Mouse (Mus musculus) cortical plate, adult 2 months (tissue): ENCODE data around the gene Tex36. TPM values are rescaled to one million over a fixed set of nuclear protein-coding genes. Genes with fewer than 3 reads are reported as not detected.
A peak's percentile ranks its signal among the peaks of the same experiment; 100 is the strongest.

Experiments used
- H3K27ac ChIP-seq: fragments of 200-500 bp; 2 replicates; pipeline ENCODE4 v1.5.1; 2012; ENCODE audit warnings: low read length, control low read depth, inconsistent platforms; ENCODE audit not compliant: insufficient read depth
- H3K4me1 ChIP-seq: fragments of 200-500 bp; 2 replicates; pipeline ENCODE4 v1.6.1; 2011; ENCODE audit warnings: low read length; ENCODE audit not compliant: control insufficient read depth, insufficient read depth
- H3K4me3 ChIP-seq: fragments of 200-500 bp; 2 replicates; pipeline ENCODE4 v1.5.1; 2011; ENCODE audit warnings: mild to moderate bottlenecking, low read length, control low read depth; ENCODE audit not compliant: insufficient read depth
- CTCF ChIP-seq: fragments of 200-500 bp; IDR thresholded peaks from 2 replicates; pipeline ENCODE4 v1.5.1; 2011; ENCODE audit warnings: mild to moderate bottlenecking, control low read depth, low read length; ENCODE audit not compliant: insufficient read depth; ENCODE audit errors: extremely low read depth
- POLR2A ChIP-seq: fragments of 200-500 bp; IDR thresholded peaks from 2 replicates; pipeline ENCODE4 v1.6.1; 2011; ENCODE audit warnings: mild to moderate bottlenecking, low read length, control low read depth; ENCODE audit not compliant: insufficient read depth; ENCODE audit errors: extremely low read depth
- polyA plus RNA-seq: library from polyadenylated mRNA; depleted of rRNA; stranded (reverse); fragments of >200 nt; gene quantifications from 2 replicates; pipeline ENCODE4 v1.2.3, GENCODE M21; 2012

Tex36 gene
- polyA plus RNA-seq, 1 experiment: not detected

GRCm38 (mm10) chr7:133600558-133600957, 1.4 kb downstream of the Tex36 start:
- no peak for TF ChIP-seq CTCF

GRCm38 (mm10) chr7:133591750-133592149, 10.2 kb downstream of the Tex36 start:
- TF ChIP-seq CTCF: no peak
- no peak for TF ChIP-seq POLR2A
- Histone ChIP-seq H3K4me1 (no peaks in the 10 kb centered on the region), H3K4me3 (no peak overlapping the region), H3K27ac (no peak overlapping the region)

More at GRCm38 (mm10) chr7:133600558-133600957, 1.4 kb downstream of the Tex36 start:
- Histone ChIP-seq H3K27ac (no peak overlapping the region), H3K4me1 (no peaks in the 10 kb centered on the region), H3K4me3 (no peak overlapping the region)

GRCm38 (mm10) chr7:133583216-133583615, 18.7 kb downstream of the Tex36 start:
- TF ChIP-seq POLR2A (no peak), CTCF (no peak)
- H3K27ac ChIP-seq: no peak overlapping the region
- H3K4me3 ChIP-seq: no peak overlapping the region
- peaks cover 2% of the 10 kb centered on the region; the same call in 1 of the 2 replicates for H3K4me1 ChIP-seq

DNA sequence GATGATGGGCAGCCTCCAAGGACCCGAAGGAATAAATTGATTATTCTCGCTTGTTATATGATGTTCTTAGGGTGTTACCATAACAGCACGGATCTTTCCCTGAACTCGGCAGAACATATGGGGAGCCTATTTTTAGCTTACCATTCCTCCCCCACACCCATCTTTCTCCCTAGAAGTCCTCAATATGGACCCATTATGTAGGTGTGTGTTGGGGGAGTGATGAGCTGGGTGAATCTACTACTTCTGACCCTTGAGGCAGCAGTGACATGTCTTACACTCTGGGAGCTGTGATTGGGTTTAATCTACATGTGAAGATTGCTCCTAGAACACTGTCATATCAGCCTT, 21.7 kb downstream of the Tex36 start:
- TF ChIP-seq CTCF (no peak), POLR2A (no peak)
- H3K4me3 ChIP-seq: no peak overlapping the region
- H3K4me1 ChIP-seq: peaks cover 2% of the 10 kb centered on the region; the same call in 1 of the 2 replicates
- no peak overlapping the region for H3K27ac ChIP-seq

GRCm38 (mm10) chr7:133579491-133580295, 22.3 kb downstream of the Tex36 start:
- peaks cover 2% of the 10 kb centered on the region; the same call in 1 of the 2 replicates for H3K4me1 ChIP-seq
- TF ChIP-seq POLR2A (no peak), CTCF (no peak)
- H3K27ac ChIP-seq: no peak overlapping the region
- H3K4me3 ChIP-seq: no peak overlapping the region

DNA sequence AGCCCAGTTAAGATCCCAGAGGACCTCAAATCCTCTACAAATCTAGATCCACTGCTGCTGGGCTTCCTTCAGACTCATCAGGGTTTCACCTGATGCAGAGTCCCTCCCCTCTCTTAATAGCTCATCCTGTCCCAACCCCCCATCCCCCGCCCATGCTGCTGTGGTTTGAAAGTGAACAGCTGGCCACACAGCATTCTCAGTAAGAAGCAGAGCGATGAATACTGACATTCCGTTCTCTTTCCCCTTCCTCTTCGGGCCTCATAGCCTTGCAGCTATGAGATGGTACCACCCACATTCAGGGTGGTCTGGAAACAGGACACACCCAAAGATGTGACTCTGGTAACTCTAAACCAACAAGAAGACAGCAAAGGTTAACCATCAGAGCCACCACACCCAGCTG, 25.1 kb downstream of the Tex36 start:
- no peak overlapping the region for H3K4me3 ChIP-seq
- peaks cover 2% of the 10 kb centered on the region; the same call in 1 of the 2 replicates for H3K4me1 ChIP-seq
- no peak overlapping the region for H3K27ac ChIP-seq
- no peak for TF ChIP-seq POLR2A

DNA sequence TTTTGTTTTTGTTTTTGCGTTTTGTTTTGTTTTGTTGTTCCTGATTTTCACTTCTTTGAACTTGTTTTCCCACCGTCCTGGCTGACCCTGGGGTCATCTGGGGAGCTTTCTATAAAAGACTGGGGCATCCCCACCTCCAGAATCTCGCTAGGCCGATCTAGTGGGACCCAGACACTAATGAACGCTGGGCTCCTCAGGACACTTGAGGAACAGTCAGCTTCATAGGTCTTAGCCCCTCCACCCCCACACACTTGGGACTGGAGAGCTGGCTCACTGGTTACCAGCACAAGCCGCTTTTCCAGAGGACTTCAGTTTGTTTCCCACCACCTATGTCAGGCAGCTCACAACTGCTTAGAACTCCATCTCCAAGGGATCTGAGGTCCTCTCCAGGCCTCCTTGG, 25.7 kb downstream of the Tex36 start:
- Histone ChIP-seq H3K4me3 (no peak overlapping the region), H3K4me1 (peaks cover 2% of the 10 kb centered on the region; the same call in 1 of the 2 replicates), H3K27ac (no peak overlapping the region)
- no peak for TF ChIP-seq CTCF
- no peak for TF ChIP-seq POLR2A

- H3K4me1 ChIP-seq: no peaks in the 10 kb centered on the region
- no peak overlapping the region for H3K4me3 ChIP-seq
- no peak overlapping the region for H3K27ac ChIP-seq
- TF ChIP-seq POLR2A: no peak
- 0 out of 2 replicates have a peak, but pooled peaks have one; percentile 0 for TF ChIP-seq CTCF
These were observed 30.0 kb downstream of the Tex36 start for GRCm38 (mm10) chr7:133571927-133572326.

- Histone ChIP-seq H3K27ac (no peak overlapping the region), H3K4me3 (no peak overlapping the region), H3K4me1 (no peaks in the 10 kb centered on the region)
- TF ChIP-seq CTCF: no peak
- no peak for TF ChIP-seq POLR2A
These were observed 32.6 kb downstream of the Tex36 start for GRCm38 (mm10) chr7:133569194-133569880.

DNA sequence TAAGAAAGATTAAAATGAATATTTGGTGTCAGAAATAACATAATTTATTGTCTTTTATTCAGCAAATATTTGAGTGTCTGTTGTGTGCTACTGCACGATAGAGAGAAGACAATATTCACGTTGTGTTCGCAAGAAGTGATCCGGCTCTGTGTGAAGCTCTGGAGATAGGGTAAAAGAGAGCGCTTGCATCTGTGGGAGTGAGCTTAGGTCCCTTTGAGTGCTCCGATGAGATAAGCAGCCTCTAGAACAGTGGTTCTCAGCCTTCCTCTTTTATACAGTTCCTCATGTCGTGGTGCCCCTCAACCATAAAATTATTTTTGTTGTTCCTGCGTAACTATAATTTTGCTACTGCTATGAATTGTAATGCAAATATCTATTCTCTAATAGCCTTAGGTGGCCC, 37.4 kb downstream of the Tex36 start:
- TF ChIP-seq POLR2A: no peak
- TF ChIP-seq CTCF: no peak

More for the DNA sequence above, 37.4 kb downstream of the Tex36 start:
- Histone ChIP-seq H3K4me3 (no peak overlapping the region), H3K4me1 (no peaks in the 10 kb centered on the region), H3K27ac (no peak overlapping the region)
